Mouse (Mus musculus) right cerebral cortex, postnatal 4 days (tissue): ENCODE measurements around the gene Trappc3l.
"Not testable (repeated sequence)": the region's sequence is repeated elsewhere in the genome, so short reads cannot be mapped to it uniquely, and the experiment has no call there.

Experiments
- DNase-seq: peaks from one replicate; pipeline ENCODE4 v3.0.0-alpha.2; 2022

The Trappc3l gene

GRCm38 (mm10) chr10:34037401-34037800 is at the start of gene Trappc3l:
Trappc3l (plus strand) TSS chr10:34037597.
- no peak for DNase-seq

- DNase-seq: not testable (repeated sequence)
These were observed 40.7 kb upstream of the Trappc3l start for GRCm38 (mm10) chr10:33996686-33997085.

- DNase-seq: no peak
These were observed 39.0 kb upstream of the Trappc3l start for GRCm38 (mm10) chr10:33998397-33998796.

- no peak for DNase-seq
These were observed 24.8 kb upstream of the Trappc3l start for GRCm38 (mm10) chr10:34012581-34012980.

- DNase-seq: no peak
These were observed 24.2 kb upstream of the Trappc3l start for GRCm38 (mm10) chr10:34013241-34013640.

DNA sequence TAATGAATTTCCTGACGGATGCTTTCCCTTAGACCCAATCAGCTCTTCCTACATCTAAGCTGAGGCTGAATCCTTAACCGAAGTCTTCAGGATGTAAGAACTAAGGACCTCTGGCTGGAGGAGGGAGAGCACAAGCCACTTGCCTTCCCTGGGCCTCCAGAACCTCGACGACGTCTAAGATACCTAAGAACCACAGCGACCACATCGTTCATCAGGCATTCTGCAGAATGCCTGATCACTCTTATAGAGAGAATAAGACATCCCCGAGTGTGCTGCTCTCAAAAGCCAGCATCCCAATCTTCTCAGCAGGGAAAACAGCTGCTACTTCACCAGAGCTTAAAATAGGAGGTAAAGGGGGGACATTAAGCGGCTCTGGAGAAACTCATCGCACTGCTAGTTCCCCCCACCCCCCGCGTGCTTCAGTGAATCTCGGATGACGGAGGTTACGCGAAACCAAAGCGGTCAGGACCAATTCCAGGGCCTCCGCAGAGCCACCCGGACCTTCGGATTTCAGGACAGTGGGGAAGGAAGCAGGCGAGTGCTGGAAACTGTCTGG is 18.6 kb upstream of the Trappc3l start:
- peak; percentile 43 for DNase-seq

GRCm38 (mm10) chr10:34019302-34020075 is 17.9 kb upstream of the Trappc3l start, which contains the start of gene Rwdd1:
Rwdd1 (minus strand) TSS chr10:34019624.
- peak; percentile 96 for DNase-seq

DNA sequence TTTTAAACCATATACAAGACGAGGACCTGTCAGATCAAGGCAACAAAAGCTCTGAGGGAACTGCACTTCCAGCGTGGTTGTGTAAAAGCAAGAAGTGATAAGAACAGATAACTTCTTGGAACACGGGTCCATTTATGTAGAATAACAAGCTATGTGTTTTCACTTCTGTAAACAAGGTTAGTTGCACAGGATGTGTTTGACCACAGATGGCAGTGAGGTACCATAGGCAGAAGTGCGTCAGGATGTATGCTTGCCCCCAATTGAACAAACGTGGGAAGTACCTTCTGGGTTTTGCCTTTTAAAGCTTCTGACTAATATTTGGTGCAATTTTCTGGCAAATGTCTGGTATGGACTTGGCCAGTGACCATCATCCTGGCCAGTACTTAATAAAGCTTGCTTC is 7.1 kb upstream of the Trappc3l start:
- no peak for DNase-seq

- peak; percentile 79 for DNase-seq
These were observed 3.6 kb upstream of the Trappc3l start for GRCm38 (mm10) chr10:34033630-34034305.

- no peak for DNase-seq
These were observed 810 bp upstream of the Trappc3l start for GRCm38 (mm10) chr10:34036587-34036986.

DNA sequence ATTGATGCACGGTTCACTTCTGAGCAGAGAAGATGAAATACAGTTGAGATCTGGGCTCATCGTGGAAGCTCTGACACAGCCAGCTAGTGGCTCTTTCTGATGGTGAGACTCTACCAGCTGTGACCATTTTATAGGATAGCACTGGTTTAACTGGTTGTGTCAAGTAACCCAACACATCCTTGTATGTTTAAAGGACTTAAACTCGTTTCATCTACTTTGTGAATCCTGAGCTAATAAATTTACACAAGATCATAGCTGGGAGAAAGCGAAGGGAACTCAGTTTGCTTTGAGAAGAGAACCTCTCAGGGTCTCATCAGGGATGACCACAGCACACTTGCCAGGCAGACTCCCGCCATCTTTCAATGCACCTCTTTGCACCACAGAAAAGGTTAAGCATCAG is 6.8 kb downstream of the Trappc3l start, which contains the start of gene Calhm4:
Calhm4 (minus strand) TSS at position 101 of the 400 bp plus-strand sequence.
- DNase-seq: no peak

DNA sequence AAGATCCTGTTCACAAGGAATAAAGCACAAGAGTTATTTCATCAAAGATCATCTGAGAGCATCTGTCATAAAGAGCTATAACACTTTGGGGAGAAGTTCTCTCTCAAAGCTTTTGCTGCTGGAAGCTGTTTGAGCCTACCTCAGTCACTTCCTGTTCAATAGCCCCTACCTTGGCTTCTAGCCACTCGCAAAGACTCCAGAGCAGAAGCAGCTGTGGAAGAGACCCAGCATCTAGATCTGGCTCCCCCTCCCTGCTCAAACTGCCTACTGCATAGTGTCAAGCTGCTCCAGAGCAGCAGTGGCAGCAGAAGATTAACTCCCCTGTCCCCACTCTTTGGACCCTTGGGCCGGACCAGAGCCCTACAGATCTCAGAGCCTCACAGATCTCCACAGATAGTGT is 16.6 kb downstream of the Trappc3l start:
- DNase-seq: no peak

DNA sequence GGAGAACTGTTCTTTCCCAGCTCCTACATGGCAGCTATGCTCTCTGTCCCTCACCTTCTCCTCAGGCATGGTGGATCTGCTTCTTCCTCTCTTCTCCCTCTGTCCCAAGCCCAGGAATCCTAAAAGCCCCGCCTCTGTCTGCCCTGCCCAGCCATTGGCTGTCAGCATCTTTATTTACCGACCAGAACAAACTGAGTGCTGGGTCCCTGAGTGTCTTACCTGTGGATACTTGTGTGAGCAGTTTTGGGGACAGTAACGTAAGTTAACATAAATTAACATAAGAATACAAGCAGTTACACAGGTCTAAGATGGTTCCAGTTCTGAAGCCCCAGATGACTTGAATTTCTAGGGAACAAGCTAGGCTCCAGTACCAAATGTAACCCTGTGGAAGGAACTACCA is 29.2 kb downstream of the Trappc3l start:
- no peak for DNase-seq

GRCm38 (mm10) chr10:34069606-34070005 is 32.2 kb downstream of the Trappc3l start:
- no peak for DNase-seq

DNA sequence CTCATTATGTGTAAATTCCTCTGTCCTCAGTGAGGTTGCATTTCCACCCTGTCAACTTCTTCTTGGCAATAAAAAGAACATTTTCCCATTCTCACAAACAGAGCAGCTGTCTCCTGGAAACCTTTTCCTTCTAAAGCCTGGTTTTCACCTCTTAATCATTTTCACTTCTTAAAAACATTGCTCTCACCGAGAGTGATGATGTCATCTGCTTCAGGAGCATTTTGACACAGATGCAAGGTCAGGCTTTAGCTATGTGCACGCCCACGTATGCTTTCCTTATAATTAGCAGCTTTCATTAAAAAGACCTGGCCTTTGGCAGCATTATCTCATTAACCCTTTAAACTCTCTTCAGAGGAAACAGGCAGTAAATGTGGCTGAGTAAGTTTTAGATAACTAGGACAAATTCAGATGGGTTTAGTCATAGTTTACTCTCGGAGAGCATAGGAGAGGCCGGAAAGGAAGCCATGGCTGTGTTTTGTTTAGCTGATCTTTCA is 33.6 kb downstream of the Trappc3l start:
- no peak for DNase-seq

DNA sequence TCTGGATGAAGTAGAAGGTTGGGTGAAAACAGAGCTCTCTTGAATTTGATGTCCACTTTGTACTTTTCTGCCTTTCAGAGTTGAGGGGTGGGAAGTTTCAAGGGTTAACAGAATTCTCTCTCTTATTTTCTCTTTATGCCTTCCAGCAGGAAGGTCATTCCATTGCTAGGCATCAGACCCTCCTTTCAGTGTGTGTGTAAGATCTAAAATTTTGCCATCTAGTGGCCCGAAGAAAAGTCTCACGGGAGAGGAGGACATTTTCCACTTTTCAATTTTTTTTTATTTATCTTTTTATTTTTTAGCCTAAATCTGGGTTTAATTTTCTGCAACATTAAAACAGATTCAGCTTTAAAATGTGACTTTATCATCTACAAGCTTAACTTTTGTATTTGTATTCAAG is 34.3 kb downstream of the Trappc3l start:
- DNase-seq: no peak

- no peak for DNase-seq
These were observed 37.3 kb downstream of the Trappc3l start for GRCm38 (mm10) chr10:34074522-34075200.

DNA sequence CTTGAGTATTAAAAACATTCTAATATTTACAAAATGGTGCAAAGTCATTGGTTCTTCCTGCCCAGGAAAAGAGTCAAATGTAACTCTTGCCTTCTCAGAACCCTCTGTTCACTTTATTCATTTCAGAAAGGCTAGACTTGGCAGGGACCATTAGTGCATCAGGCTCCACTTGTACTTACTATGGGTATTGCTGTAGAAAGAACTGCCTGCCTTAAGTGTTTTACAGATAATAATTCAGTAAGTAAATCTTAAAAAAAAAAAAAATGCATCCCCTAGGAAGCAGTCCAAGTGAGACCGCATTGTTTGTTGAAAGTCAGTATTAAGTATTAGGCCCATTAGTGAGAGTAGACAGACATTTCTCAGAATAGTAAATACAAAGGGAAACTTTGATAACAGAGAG is 49.1 kb downstream of the Trappc3l start:
- no peak for DNase-seq

GRCm38 (mm10) chr10:34088515-34088914 is 51.1 kb downstream of the Trappc3l start:
- DNase-seq: no peak

- DNase-seq: no peak
These were observed 52.1 kb downstream of the Trappc3l start for GRCm38 (mm10) chr10:34089517-34089916.

DNA sequence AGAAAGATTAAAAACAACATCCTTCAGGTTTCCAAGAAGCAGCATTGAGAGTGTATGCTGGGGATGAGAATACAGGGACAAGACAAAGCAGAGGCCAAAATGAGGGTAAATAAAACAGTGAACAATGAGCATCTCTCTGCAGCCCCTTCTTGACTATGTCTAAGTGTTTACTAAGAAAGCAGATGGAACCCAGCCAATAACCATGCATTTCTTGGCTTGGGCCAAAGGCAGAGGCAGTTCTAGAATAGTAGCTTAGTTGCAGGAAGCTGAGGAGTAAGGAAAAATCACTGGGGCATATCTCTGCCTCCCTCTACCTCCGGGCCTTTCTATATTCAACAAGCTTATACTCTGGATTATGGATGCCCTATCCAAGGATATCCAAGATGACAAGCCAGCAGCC is 53.1 kb downstream of the Trappc3l start:
- DNase-seq: no peak

DNA sequence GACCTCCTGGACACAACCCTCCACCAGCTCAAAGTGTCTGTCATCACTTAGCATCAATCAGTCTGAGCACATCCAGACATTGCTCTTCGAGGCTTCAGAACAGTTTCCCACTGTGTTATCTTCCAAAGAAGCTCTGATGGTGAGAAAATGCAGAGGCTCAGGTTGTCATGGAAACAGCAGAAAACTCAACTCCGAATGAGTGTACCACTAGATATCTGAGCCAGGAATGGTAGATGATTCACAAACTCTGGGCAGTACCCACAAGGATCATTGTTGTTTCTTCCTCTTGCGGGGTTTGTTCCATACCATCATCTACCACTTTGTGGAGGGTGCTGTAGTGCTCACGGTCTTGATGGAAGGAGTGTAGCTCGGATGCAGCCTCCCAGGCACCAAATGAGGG is 54.5 kb downstream of the Trappc3l start:
- DNase-seq: no peak

- DNase-seq: no peak
These were observed 57.8 kb downstream of the Trappc3l start for GRCm38 (mm10) chr10:34095147-34095546.
